Mouse (Mus musculus) c-Kit-positive CD71-positive TER-119-positive erythroid progenitor cells, embryonic 14.5 days (primary cell): ENCODE measurements at regions not wholly inside any gene's neighbourhood (a gene's known extent, or its start where the extent isn't known, plus 50 kb on each side); places are given as distances from the start of the nearest gene placed in this dataset.

ENCODE experiments used
- DNase-seq: peaks from one replicate; pipeline ENCODE4 v3.0.0-alpha.2; 2013; ENCODE audit warnings: low spot score

GRCm38 (mm10) chr12:79944090-79944489 lies 168.7 kb downstream of the Zfp36l1 start:
- no peak for DNase-seq

GRCm38 (mm10) chr12:79942563-79943131 lies 170.2 kb downstream of the Zfp36l1 start:
- DNase-seq: no peak

GRCm38 (mm10) chr12:79941828-79942227 lies 171.0 kb downstream of the Zfp36l1 start:
- no peak for DNase-seq

DNA sequence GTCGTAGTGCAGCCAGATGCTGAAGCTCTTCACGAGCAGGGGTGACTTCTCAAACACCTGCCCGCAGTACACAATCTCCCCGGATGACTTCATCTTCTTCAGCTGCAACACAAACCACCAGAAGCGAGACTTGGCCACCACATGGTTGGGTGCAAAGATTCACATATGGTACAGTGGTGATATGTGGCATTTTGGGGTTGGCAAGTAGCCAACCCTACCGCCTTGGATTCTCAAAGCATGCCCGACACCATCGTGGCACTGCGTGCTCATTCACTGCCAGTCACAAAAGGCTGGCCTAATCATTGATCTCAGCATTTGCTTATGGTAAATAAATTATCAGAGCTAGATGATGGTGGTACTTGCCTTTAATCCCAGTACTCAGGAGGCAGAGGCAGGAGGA lies 173.4 kb downstream of the Zfp36l1 start:
- no peak for DNase-seq

DNA sequence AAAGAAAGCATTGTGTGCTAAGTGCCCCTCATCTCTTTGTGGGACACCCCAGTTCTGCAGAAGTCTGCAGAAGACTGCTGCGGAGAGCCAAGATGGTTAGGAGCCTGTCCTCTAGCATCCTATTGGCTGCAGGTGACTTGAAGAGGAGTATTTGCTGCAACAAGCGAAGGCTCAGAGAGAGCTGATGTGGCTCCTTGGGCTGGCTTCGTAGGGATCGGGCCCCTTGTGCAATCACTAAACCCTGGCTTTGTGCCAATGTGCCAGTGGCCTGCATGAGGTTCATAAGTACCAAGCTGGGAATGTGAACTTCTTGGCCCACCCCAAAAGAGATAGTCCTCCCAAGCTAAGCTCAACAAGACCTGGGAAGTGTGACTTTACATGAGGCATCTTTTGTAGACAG lies 174.9 kb downstream of the Zfp36l1 start:
- DNase-seq: no peak

- no peak for DNase-seq
Observed at GRCm38 (mm10) chr12:79936698-79937097, 176.1 kb downstream of the Zfp36l1 start.

DNA sequence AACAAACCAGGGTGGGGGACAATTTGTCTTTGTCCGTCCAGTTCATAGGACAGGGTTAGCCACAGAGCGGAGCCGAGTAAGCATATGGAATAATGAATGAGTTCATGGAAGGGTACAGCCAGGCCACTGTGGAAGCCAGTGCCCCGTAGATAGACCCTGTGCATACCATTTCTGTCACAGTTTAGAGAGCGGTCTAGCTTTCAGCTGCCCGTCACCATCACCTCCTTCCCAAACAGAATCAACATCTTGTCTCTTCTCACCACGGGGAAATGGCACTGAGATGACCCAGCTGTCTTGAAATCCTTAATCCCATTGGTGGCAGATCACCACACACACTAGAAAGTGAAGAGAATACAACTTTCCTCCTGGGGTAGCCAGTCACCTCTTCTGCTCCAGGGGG lies 178.7 kb downstream of the Zfp36l1 start:
- DNase-seq: no peak

- no peak for DNase-seq
Observed at GRCm38 (mm10) chr12:79932905-79933304, 179.9 kb downstream of the Zfp36l1 start.

DNA sequence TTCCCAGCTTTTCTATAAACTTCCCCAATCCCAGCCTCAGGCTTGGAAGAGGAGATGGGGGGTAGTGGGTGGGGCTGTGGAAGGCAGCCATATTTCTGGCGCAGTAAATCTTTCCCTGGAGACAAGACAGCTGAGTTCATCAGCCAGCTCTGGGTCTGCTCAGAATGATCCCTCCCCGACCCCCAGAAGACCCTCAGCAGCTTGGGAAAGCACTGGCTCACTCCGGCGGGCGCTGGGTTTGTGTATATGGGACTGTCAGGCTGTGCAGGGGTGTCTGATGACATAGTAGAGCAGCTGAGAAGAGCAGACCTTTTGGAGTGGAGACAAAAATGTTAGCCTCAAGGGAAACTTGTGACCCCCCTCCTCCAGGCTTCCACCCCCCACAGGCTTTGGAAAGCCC lies 181.4 kb downstream of the Zfp36l1 start:
- no peak for DNase-seq

DNA sequence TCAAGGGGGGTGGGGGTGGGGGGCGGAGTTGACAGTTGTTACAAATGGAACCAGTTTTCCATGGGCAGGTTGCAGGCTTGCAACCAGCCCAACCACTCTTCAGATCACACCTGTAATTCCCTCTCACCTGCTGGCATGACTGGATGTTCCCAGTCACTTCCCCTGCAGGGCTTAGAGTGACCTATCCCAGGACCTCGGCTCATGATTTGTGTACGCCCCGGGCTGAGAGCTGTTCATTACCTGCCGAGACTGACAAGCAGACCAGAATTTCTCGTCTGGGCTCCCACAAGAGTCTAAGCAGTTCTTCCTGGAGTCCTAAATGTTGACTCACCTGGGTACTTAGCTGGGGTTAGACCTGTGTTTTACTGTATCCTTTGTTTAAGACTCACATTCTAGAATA lies 183.0 kb downstream of the Zfp36l1 start:
- no peak for DNase-seq

DNA sequence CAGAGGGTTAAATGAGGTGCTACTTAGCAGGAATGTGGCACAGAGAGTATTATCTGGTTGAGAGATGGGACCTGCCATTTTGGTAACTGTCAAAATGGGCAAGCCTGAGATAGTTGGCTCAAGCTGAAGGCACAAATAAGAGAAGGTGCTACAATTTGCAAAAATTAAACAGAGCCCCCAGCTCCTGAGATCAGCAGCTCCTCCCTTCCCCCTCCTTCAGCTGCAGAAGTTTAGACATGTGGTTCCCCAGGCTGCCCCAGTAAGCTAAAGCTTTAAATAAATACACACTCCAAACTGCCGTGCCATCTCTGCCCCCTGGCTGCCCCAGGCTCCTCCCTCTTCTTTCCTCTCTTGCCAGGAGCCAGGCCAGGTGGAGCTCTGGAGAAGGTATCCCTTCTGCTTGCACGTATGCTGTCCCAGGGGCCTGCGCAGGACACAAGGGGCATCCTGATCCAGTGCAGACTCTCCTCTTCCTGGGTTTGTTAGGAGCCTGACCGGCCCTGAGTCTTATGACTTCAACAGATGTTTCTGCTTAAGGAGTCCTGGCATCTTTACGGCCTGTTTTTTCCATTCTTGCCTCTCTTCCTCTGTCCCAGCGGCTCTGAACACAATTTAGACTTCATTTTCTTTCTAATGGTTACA lies 184.0 kb downstream of the Zfp36l1 start:
- DNase-seq: no peak

DNA sequence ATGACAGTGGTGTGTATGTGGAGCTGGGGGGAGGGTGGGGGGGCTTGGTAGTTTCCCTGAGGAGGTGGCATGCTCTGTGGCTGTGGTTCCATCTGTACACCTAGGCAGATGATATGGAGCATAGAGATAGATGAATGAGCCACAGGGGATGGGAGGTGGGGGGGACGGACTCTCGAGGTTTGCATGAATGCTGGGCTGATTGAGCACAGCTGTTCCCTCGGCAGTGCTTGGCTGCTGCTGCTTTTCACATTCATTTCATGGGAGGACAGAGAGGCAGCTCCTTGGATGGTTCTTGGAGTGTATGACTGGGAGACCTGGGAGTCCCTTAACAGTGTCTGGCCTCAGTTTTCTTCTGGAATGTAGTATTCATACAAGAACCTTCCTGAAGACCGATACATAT lies 184.5 kb downstream of the Zfp36l1 start:
- no peak for DNase-seq

DNA sequence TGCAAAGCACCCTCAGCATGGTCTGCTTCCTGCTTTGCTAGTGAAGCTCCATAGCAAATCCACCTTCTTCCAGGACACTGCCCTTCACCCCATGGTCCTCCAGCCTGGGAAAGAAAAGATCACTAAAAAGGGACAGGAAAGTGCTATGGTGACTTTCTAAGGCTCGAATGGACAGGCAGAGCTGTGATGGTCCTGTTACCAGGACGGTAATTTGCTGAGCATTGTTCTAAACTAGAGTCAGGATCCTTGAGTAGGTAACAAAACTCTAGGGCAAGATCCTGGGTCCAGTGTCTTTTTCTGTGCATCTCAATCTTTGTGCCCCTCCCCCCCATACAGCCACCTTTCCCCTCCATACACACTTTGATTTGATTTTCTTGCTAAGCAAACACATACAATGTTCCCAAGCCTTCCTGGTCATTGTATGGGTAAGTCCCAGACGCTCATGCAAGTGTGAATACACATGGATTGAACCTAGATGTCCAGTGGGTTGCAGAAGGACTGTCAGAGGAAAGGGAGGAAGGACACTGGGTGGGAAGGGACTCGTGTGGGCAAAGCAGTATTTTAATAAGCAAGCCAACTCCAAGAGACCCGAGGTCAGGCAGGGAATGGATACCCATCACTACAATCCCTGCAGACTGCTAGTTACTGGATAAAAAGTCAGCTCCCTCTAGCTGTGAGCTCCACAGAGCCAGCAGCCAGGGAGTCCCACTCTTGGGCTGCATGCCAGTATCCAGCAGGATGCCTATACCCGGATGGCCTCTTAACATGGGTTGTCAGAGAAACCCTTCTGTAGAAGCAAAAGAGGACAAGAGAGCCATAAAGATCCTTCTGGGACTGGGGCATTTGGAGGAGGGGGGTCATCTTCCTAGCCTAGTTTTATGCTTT lies 186.9 kb downstream of the Zfp36l1 start:
- DNase-seq: no peak

GRCm38 (mm10) chr12:79924921-79925703 lies 187.7 kb downstream of the Zfp36l1 start:
- DNase-seq: no peak

DNA sequence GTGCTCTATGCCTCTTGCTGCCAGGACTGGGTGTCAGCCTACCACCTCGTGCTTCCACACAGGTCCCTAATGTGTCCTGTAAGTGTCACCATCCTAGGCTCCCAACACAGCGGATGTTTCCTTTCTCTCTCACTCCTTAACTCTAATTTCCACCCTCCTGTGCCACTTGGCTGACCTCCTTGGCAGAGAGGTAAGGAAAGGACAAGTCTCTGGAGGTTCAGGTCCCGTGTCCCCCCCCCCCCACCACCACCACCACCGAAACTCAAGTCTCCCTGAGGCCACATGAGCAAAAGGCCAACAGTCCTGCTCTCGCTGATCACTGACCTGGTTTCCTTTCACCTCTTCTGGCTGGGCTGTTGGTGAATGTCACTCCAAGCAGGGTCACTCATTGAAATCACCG lies 189.0 kb downstream of the Zfp36l1 start:
- no peak for DNase-seq

DNA sequence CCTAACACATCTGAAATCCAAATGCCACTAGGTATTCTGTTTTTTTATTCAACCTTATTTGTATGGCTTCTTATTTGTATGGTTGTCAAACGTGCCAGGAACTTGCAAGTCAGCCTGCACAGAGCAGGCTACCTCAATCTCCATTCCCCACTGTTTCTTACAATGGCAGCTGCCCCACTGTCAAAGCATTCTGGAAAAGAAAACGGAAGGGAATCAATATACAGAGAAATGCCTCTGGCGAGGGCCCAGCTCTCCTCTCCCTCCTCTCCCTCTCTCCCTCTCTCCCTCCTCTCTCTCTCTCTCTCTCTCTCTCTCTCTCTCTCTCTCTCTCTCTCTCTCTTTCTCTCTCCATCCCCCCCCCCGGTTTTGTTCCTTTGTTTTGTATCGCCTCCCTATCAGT lies 191.0 kb downstream of the Zfp36l1 start:
- no peak for DNase-seq

GRCm38 (mm10) chr12:79918983-79919382 lies 193.8 kb downstream of the Zfp36l1 start:
- peak; percentile 17 for DNase-seq

GRCm38 (mm10) chr12:79917634-79918289 lies 195.1 kb downstream of the Zfp36l1 start:
- DNase-seq: no peak

DNA sequence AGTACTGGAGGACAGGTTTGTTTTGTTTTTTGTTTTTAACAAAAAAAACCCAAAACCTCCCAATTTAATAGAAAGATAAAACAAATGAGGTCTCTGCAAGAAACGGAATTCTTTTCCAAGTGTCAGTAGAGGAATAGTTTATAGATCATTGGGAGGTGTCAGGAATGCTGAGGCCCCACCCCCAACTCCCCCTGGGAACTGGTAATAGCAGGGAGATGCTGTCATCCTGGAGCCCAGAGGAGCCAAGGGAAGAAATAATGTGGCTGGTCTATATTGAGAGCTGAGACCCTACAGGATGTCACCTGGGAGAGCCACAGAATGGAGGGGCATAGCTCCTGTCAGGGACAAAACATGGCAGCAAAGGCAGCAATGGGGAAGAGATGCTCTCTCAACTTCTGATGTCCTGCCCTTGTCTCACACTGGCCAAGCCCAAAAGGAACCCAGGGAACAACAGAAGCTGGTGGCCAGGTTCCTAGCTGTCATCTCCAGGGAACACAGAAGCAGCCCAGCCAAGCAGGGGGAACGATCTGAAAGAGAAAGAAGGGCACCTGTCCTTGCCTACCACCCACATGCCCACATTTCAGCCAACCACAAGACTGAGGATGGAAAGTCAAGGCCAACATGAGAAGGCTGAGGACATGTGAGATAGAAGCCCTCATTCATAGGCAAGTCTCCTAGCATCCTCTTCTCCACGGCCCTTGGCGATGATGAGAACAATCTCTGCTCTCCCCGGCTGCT lies 195.7 kb downstream of the Zfp36l1 start:
- DNase-seq: no peak

GRCm38 (mm10) chr12:79913898-79914297 lies 198.9 kb downstream of the Zfp36l1 start:
- no peak for DNase-seq
